Mouse (Mus musculus): ENCODE measurements around the gene Gm7682.
"Not testable (repeated sequence)": the region's sequence is repeated elsewhere in the genome, so short reads cannot be mapped to it uniquely, and the experiment has no call there.

Gm7682 gene

GRCm38 (mm10) chr5:94445484-94445883, at the start of gene Gm7682:
TSS of gene Gm7682 (plus strand) at chr5:94445784.
- not testable (repeated sequence) for DNase-seq (ENCODE audit: low read depth)

Data from naive thymus-derived CD4-positive, alpha-beta T cell, adult 2 months (primary cell).